Mouse (Mus musculus): ENCODE results near the gene Pvrig. TPM values are rescaled to one million over a fixed set of nuclear protein-coding genes. Genes with fewer than 3 reads are reported as not detected.

Gene Pvrig
- 29.4 TPM for polyA plus RNA-seq (2017; shearing (Covaris generic))

GRCm38 (mm10) chr5:138341661-138342060 lies at the start of gene Pvrig:
Gene Pvrig (plus strand): TSS chr5:138341961.

Other genes with a start within 250 kb of the Pvrig start
- gene Zscan21, start 225.1 kb upstream of the Pvrig start, polyA plus RNA-seq (2017; shearing (Covaris generic)): 26.3 TPM
- gene Zfp113, start 186.2 kb upstream of the Pvrig start, polyA plus RNA-seq (2017; shearing (Covaris generic)): 23.3 TPM
- 230 TPM for gene Cops6, start 180.9 kb upstream of the Pvrig start, polyA plus RNA-seq (2017; shearing (Covaris generic))
- gene Ap4m1, start 170.0 kb upstream of the Pvrig start, polyA plus RNA-seq (2017; shearing (Covaris generic)): 11.0 TPM
- 95.0 TPM for gene Mcm7, start 169.5 kb upstream of the Pvrig start, polyA plus RNA-seq (2017; shearing (Covaris generic))
- 57.0 TPM for gene Taf6, start 154.5 kb upstream of the Pvrig start, polyA plus RNA-seq (2017; shearing (Covaris generic))
- gene Cnpy4, start 154.5 kb upstream of the Pvrig start, polyA plus RNA-seq (2017; shearing (Covaris generic)): 20.8 TPM
- 0.56 TPM for gene Mblac1, start 147.6 kb upstream of the Pvrig start, polyA plus RNA-seq (2017; shearing (Covaris generic))
- 0.09 TPM for gene Nxpe5, start 116.1 kb upstream of the Pvrig start, polyA plus RNA-seq (2017; shearing (Covaris generic))
- gene Lamtor4, start 86.5 kb upstream of the Pvrig start, polyA plus RNA-seq (2017; shearing (Covaris generic)): 118 TPM
- gene BC037034, start 77.9 kb upstream of the Pvrig start, polyA plus RNA-seq (2017; shearing (Covaris generic)): 9.8 TPM
- 1.3 TPM for gene Gal3st4, start 69.1 kb upstream of the Pvrig start, polyA plus RNA-seq (2017; shearing (Covaris generic))
- not detected for gene Gm43720, start 62.0 kb upstream of the Pvrig start, polyA plus RNA-seq (2017; shearing (Covaris generic))
- gene Gpc2, start 62.0 kb upstream of the Pvrig start, polyA plus RNA-seq (2017; shearing (Covaris generic)): 1.9 TPM
- 0.95 TPM for gene Stag3, start 61.7 kb upstream of the Pvrig start, polyA plus RNA-seq (2017; shearing (Covaris generic))
- 29.4 TPM for gene Zfp157, start 99.5 kb downstream of the Pvrig start, polyA plus RNA-seq (2017; shearing (Covaris generic))
- gene 1700123K08Rik, start 222.8 kb downstream of the Pvrig start, polyA plus RNA-seq (2017; shearing (Covaris generic)): not detected

All from activated CD4-positive, CD25-positive, alpha-beta regulatory T cell, adult 9 weeks (primary cell).